Comparison of ENCODE assay signal across 12 mouse cellular contexts in genomic region chr16:46022958-46023491, GRCm38 (mm10). TPM values are rescaled to one million over a fixed set of nuclear protein-coding genes. Genes with fewer than 3 reads are reported as not detected.
DNase-seq lines count a peak whose midpoint lies in the region; ATAC-seq and TF ChIP-seq lines count a peak whose summit lies in the region.
"Had no signal": no experiment of that assay in that cellular context is flagged by ENCODE, and none has a peak within 500 bp of the region (broad histone marks: within the 10 kb centered on the region; RNA-seq: fewer than 3 reads in every experiment).

No protein-coding gene starts in this region.

- H3K27ac ChIP-seq in forebrain, embryonic 16.5 days (ENCODE audit: low read length), result no peak overlapping the region
- H3K27ac ChIP-seq in forebrain, embryonic 12.5 days, result no peak overlapping the region
- peak overlapping the region; percentile 59; the same call in 1 of the 2 replicates for H3K27ac ChIP-seq in kidney, embryonic 16.5 days (ENCODE audit: low read length)
- no peak overlapping the region for H3K27ac ChIP-seq in stomach, embryonic 16.5 days (ENCODE audit: low read length)
- H3K27ac ChIP-seq in stomach, postnatal 0 days (replicated peaks), result no peak overlapping the region
- H3K27ac ChIP-seq: hindbrain, postnatal 0 days; limb, embryonic 10.5 days had no signal

- no peak overlapping the region for H3K4me3 ChIP-seq in forebrain, embryonic 16.5 days (replicated peaks; ENCODE audit: low read length)
- no peak overlapping the region for H3K4me3 ChIP-seq in forebrain, embryonic 12.5 days (replicated peaks)
- no peak overlapping the region for H3K4me3 ChIP-seq in kidney, embryonic 16.5 days (ENCODE audit: low read length)
- H3K4me3 ChIP-seq in stomach, embryonic 16.5 days (replicated peaks; ENCODE audit: low read length), result no peak overlapping the region
- H3K4me3 ChIP-seq in stomach, postnatal 0 days (ENCODE audit: low read depth, low read length), result no peak overlapping the region
- H3K4me3 ChIP-seq: heart, embryonic 12.5 days; limb, embryonic 10.5 days; myocyte had no signal

- no peaks in the 10 kb centered on the region for H3K36me3 ChIP-seq in forebrain, embryonic 16.5 days (ENCODE audit: control insufficient read depth, insufficient read depth)
- no peaks in the 10 kb centered on the region for H3K36me3 ChIP-seq in forebrain, embryonic 12.5 days (replicated peaks)
- no peaks in the 10 kb centered on the region for H3K36me3 ChIP-seq in kidney, embryonic 16.5 days (ENCODE audit: insufficient read depth, low read length)
- no peaks in the 10 kb centered on the region for H3K36me3 ChIP-seq in stomach, embryonic 16.5 days (ENCODE audit: control insufficient read depth, insufficient read depth, low read length)
- no peaks in the 10 kb centered on the region for H3K36me3 ChIP-seq in stomach, postnatal 0 days (ENCODE audit: control insufficient read depth, insufficient read depth, low read length)
- H3K36me3 ChIP-seq: heart, embryonic 12.5 days; limb, embryonic 10.5 days had no signal

- no peaks in the 10 kb centered on the region for H3K27me3 ChIP-seq in forebrain, embryonic 16.5 days (replicated peaks; ENCODE audit: control insufficient read depth, insufficient read depth, low read length)
- H3K27me3 ChIP-seq in forebrain, embryonic 12.5 days, result no peaks in the 10 kb centered on the region
- H3K27me3 ChIP-seq in kidney, embryonic 16.5 days (ENCODE audit: insufficient read depth, low read length), result no peaks in the 10 kb centered on the region
- H3K27me3 ChIP-seq in stomach, embryonic 16.5 days (ENCODE audit: control insufficient read depth, insufficient read depth, low read length), result no peaks in the 10 kb centered on the region
- H3K27me3 ChIP-seq in stomach, postnatal 0 days (ENCODE audit: control insufficient read depth, insufficient read depth, low read length), result no peaks in the 10 kb centered on the region
- H3K27me3 ChIP-seq: heart, embryonic 12.5 days had no signal

- no peak for TF ChIP-seq CTCF in stomach, postnatal 0 days (IDR thresholded peaks at IDR 0.05; ENCODE audit: low read depth)

- no peaks in the 10 kb centered on the region for H3K4me1 ChIP-seq in forebrain, embryonic 16.5 days (replicated peaks; ENCODE audit: control insufficient read depth, insufficient read depth, low read length)
- no peaks in the 10 kb centered on the region for H3K4me1 ChIP-seq in forebrain, embryonic 12.5 days
- H3K4me1 ChIP-seq in kidney, embryonic 16.5 days (ENCODE audit: insufficient read depth, low read length), result no peaks in the 10 kb centered on the region
- H3K4me1 ChIP-seq in stomach, embryonic 16.5 days (ENCODE audit: control insufficient read depth, insufficient read depth, low read length), result no peaks in the 10 kb centered on the region
- H3K4me1 ChIP-seq in stomach, postnatal 0 days (replicated peaks; ENCODE audit: control insufficient read depth, insufficient read depth), result no peaks in the 10 kb centered on the region
- H3K4me1 ChIP-seq: heart, embryonic 12.5 days; limb, embryonic 10.5 days had no signal

- no peak for DNase-seq in kidney, adult 9 months
- DNase-seq in stomach, postnatal 0 days (ENCODE audit: low spot score), result no peak
- no peak for DNase-seq in urinary bladder, postnatal 10 days (ENCODE audit: low spot score)
- DNase-seq in urinary bladder, adult 2 months (ENCODE audit: low spot score), result no peak

- no peak overlapping the region for H3K4me2 ChIP-seq in forebrain, embryonic 16.5 days (ENCODE audit: low read length)
- H3K4me2 ChIP-seq in forebrain, embryonic 12.5 days, result no peak overlapping the region
- no peak overlapping the region; the same call in 1 of the 2 replicates for H3K4me2 ChIP-seq in kidney, embryonic 16.5 days (replicated peaks; ENCODE audit: low read depth, low read length)
- H3K4me2 ChIP-seq in stomach, embryonic 16.5 days (ENCODE audit: low read depth, low read length), result no peak overlapping the region
- H3K4me2 ChIP-seq in stomach, postnatal 0 days (replicated peaks; ENCODE audit: low read depth), result no peak overlapping the region
- H3K4me2 ChIP-seq: heart, embryonic 12.5 days had no signal

- ATAC-seq in forebrain, embryonic 16.5 days, result peak; percentile 9; the same call in 1 of the 2 replicates
- ATAC-seq in forebrain, embryonic 12.5 days (ENCODE audit: low FRiP score), result no peak
- ATAC-seq in kidney, embryonic 16.5 days (ENCODE audit: low FRiP score, low TSS enrichment), result peak; percentile 59
- ATAC-seq in stomach, embryonic 16.5 days (ENCODE audit: insufficient read depth, low FRiP score), result 0 out of 2 replicates have a peak, but pooled peaks have one; percentile 17
- no peak for ATAC-seq in stomach, postnatal 0 days (ENCODE audit: low FRiP score, low TSS enrichment)

- no peak for TF ChIP-seq EP300 in stomach, postnatal 0 days (optimal IDR thresholded peaks at IDR 0.05)

- H3K9ac ChIP-seq in forebrain, embryonic 16.5 days (replicated peaks; ENCODE audit: low read depth, low read length), result no peak overlapping the region
- no peak overlapping the region for H3K9ac ChIP-seq in forebrain, embryonic 12.5 days
- no peak overlapping the region for H3K9ac ChIP-seq in kidney, embryonic 16.5 days (replicated peaks; ENCODE audit: low read length)
- no peak overlapping the region for H3K9ac ChIP-seq in stomach, embryonic 16.5 days (ENCODE audit: low read length)
- H3K9ac ChIP-seq in stomach, postnatal 0 days (ENCODE audit: low read length), result no peak overlapping the region
- H3K9ac ChIP-seq: heart, embryonic 12.5 days had no signal

- no peaks in the 10 kb centered on the region for H3K9me3 ChIP-seq in forebrain, embryonic 16.5 days (ENCODE audit: control insufficient read depth, low read length)
- no peaks in the 10 kb centered on the region for H3K9me3 ChIP-seq in forebrain, embryonic 12.5 days
- H3K9me3 ChIP-seq in kidney, embryonic 16.5 days (ENCODE audit: low read length), result no peaks in the 10 kb centered on the region
- no peaks in the 10 kb centered on the region for H3K9me3 ChIP-seq in stomach, embryonic 16.5 days (replicated peaks; ENCODE audit: control insufficient read depth, low read length)
- H3K9me3 ChIP-seq in stomach, postnatal 0 days (ENCODE audit: control insufficient read depth, low read length), result no peaks in the 10 kb centered on the region
- H3K9me3 ChIP-seq: heart, embryonic 12.5 days; limb, embryonic 10.5 days had no signal

- WGBS in forebrain, embryonic 16.5 days, result 77% methylated on average over 5 of the region's 5 CpGs
- WGBS in forebrain, embryonic 12.5 days, result 74% methylated on average over 5 of the region's 5 CpGs
- WGBS in kidney, embryonic 16.5 days, result 59% methylated on average over 5 of the region's 5 CpGs
- WGBS in stomach, embryonic 16.5 days, result 60% methylated on average over 5 of the region's 5 CpGs
- WGBS in stomach, postnatal 0 days, result 55% methylated on average over 5 of the region's 5 CpGs

RNA-seq across cellular contexts. Expression of gene Plcxd2, which starts 13.0 kb away (rescaled TPM):
- 15.5 and 17.7 TPM in 2 replicates for polyA plus RNA-seq in forebrain, embryonic 16.5 days (2015; fragmentation: Nextera tagmentation; extraction: Ambion mirVana)
- polyA plus RNA-seq in forebrain, embryonic 12.5 days (2016; fragmentation: Nextera tagmentation; extraction: Ambion mirVana), result 11.7 and 12.7 TPM in 2 replicates
- polyA plus RNA-seq in kidney, embryonic 16.5 days (2015; fragmentation: Nextera tagmentation; extraction: Ambion mirVana), result 1.4 and 1.5 TPM in 2 replicates
- polyA plus RNA-seq in stomach, embryonic 16.5 days (2015; fragmentation: Nextera tagmentation; extraction: Ambion mirVana), result 1.7 and 2.2 TPM in 2 replicates
- 2.2 and 2.4 TPM in 2 replicates for polyA plus RNA-seq in stomach, postnatal 0 days (2015; fragmentation: Nextera tagmentation; extraction: Ambion mirVana)
- 0.63 and 0.78 TPM in 2 replicates for polyA plus RNA-seq in urinary bladder, adult 2 months (2012; rRNA removed)

Comparison
In these comparisons a context has a peak if more than half of its experiments do, and no peak if none do; other contexts are left out.
1. ATAC-seq: peak in forebrain, embryonic 16.5 days (single experiment), kidney, embryonic 16.5 days (single experiment) and stomach, embryonic 16.5 days (single experiment); none in forebrain, embryonic 12.5 days (single experiment) and stomach, postnatal 0 days (single experiment).